Mouse (Mus musculus) fibroblast of lung, adult 2 months (primary cell): ENCODE measurements around the gene Pdhb.

Experiments
- DNase-seq: peaks from one replicate; pipeline ENCODE4 v3.0.0-alpha.2; 2011; ENCODE audit warnings: low read depth

The Pdhb gene

DNA sequence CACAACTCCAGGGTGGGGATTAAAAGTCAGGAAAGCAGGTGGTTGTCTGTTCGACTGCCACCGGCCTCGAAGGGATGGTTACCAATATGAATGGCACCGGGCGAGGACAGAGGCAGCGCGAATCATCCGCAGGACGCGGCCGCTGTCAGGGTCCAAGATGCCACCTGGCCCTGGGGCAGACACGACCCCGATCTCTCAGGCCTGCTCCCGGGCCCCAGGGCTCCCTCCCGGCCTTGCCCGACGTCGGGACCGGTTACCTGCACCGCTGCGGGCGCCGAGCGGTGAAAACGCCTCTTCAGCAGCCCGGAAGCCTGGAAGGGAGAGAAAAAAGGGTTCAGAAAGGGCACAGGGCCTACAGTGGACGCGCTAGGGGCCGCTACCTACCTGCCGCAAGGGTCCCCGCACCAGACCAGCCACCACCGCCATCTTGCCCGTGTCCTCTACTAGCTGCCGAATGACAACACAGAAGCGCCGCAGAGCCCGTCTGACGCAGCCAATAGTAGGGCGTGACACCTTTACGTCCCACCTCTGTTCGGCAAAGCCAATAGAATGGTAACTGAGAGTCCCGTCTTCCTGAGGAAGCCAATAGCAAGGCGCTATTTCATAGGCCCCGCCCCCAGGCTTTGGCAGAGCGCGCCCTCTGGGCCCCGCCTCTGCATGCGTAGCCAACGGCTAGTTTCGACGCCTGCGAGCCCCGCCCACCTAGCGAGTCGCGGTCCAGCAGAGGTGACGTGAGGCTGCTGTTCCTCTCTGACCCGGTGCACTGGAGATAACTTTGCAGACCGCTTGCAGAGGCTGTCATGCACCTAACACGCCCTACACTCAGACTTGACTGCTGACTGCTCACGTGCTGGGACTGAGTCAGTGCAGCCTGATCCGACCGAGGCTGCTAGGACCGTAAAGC is at the start of gene Pdhb:
Gene Pdhb, minus strand, starts transcription at position 519 of the 904 bp plus-strand sequence.
- peak; percentile 99 for DNase-seq

DNA sequence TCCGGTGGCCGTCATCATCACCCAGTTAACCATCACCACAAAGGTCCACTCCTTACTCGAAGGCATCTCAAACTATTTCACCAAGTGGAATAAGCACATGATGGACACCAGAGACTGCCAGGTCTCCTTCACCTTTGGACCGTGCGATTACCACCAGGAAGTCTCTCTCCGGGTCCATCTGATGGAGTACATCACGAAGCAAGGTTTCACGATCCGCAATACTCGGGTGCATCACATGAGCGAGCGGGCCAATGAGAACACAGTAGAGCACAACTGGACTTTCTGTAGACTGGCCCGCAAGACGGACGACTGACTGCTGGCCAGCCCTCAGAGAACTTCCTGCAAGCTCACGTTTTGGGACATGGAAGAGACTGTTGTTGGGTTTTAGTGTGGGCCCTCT is 49.7 kb upstream of the Pdhb start:
- no peak for DNase-seq

DNA sequence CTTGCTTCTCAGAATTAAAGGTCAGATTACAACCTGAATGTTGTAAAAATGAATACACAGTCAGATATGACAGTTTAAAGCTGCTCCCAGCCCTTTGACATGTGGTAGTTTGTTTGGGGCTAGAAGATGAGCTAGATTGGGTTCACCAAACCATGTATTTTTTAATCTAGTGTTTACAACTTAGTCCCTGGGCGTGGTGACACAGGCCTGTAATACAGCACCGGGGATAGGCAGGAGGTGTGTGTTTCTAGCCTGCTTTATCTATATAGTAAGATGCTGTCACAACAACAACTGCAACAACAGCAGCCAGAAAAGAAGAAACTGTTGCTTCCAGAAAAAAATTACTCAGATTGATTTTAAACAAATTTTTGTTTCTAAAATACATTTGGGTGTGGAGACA is 48.1 kb upstream of the Pdhb start:
- DNase-seq, result no peak

DNA sequence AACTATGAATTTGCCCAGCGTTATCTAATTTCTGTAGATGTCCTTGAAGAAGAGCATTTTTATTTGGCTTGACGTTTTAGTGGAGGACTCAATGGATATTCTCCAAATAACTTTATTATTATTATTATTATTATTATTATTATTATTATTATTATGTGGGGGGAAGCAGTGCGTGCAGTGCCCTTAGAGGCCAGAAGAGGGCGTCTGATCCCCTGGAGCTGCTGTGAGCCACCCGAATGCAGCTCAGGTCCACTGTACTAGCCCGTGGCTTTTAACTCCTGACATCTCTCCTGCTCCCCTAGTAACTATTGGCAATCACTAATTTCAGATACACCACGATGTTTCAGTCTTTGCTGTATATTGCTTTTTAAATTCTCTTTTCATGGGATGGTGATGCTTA is 47.5 kb upstream of the Pdhb start:
- no peak for DNase-seq

- no peak for DNase-seq
These were observed 47.1 kb upstream of the Pdhb start for GRCm38 (mm10) chr14:8219876-8220275.

GRCm38 (mm10) chr14:8218730-8219380 is 46.0 kb upstream of the Pdhb start:
- DNase-seq, result no peak

DNA sequence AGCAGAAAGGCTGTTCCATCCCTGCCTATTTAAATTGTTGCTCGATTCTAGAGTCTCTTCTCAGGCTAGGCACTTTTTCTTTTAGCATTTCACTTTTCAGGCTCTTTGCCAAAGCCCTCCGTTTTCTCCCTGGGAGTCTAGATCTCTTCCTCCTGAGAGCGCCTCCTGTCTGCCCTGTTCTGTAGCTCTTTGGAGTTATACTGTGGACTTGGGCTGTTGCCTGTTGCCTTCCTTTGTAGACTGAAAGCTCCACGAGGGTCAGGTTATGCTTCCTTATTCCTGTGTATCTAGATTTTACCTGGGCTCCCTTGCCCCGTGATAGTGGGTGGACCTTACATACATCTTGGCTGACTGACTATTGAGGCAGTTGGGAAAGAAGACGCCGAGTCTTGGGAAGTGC is 45.4 kb upstream of the Pdhb start:
- no peak for DNase-seq

GRCm38 (mm10) chr14:8216100-8216499 is 43.3 kb upstream of the Pdhb start:
- no peak for DNase-seq

DNA sequence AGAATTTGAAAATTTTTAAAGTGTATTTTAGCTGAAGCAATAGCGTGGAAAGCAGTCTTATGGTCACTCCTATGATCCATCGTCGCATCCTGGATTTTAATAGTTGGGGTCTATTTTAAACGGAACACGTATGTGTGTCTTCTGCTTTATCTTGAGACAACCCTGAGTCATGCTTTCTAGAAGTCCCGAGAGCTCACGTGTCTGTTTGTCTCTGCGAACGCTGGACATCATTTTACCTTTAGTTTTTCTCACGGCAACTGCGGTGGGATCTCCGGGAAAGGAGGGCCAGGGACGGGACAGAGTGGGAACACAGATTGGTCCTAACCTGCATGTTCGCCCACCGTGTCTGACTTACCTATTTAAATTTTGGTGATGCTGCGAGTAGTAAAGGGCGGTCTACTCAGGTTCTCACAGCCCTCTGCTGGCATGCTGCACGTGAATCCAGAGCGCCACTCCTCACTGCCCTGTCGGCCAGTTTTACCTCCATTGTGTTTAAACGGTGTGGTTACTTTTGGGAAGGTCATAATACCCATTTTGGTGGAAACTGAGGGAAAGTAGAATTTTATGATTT is 42.5 kb upstream of the Pdhb start:
- DNase-seq, result no peak

GRCm38 (mm10) chr14:8214299-8215207 is 41.7 kb upstream of the Pdhb start:
- DNase-seq, result no peak

- peak; percentile 92 for DNase-seq
These were observed 41.0 kb upstream of the Pdhb start, which contains the start of gene Kctd6 for GRCm38 (mm10) chr14:8213803-8214224. Kctd6 (plus strand) TSS chr14:8214140.

DNA sequence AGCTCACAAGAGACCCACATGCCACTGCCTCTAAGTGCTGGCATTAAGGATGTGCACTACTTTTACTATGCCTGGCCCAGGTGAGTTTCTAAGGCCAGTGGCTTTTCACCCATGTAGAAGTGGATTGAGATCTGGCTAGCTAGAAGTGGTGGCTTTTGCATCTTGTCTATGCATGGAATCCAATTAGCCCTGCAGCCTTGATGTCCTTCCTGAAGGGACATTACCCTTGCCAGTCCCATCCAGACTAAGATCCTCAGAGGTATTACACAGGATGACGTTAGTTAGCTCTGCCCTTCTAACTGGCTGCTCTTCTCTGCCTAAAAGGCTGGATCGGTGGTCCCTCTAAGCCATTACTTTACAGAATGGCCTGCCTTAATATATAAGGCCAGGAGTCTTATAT is 40.2 kb upstream of the Pdhb start:
- no peak for DNase-seq

DNA sequence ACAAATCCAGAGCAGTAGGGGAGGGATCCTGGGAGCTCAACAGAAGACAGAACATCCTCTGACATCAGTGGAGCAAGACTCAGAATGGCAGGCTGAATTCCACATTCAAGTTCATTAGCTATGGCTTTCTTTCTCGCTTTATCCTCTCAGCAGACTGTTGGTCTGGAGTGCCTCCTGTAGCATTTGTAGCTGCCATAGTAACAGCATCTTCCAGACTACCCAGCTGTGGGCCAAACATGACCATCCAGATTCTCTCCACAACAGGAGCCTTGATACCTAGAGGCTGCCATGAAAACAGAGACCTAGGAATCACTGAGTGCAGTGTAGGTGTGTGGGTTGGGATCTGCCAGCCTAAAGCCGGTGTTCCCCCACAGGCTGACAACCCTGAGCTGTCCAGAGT is 37.1 kb upstream of the Pdhb start:
- no peak for DNase-seq

DNA sequence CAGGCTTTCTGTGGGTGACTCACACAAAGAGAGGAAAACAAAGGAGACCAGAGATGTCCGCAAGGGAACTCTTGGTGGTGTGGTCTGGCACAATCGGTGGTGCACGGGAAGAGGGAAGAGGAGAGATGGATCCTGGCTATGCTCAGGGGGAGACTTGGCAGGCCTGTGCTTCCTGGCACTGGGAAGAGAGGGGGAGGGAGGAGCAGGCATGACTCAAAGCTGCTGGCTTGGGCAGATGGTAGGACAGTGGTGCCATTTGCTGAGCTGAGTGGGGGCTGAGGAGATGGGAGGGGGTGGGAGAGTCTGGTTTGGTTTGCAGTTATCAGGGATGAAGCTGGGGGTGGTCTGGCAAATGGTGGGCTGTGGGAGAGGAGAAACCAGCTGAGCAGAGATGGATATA is 36.1 kb upstream of the Pdhb start:
- DNase-seq, result no peak

DNA sequence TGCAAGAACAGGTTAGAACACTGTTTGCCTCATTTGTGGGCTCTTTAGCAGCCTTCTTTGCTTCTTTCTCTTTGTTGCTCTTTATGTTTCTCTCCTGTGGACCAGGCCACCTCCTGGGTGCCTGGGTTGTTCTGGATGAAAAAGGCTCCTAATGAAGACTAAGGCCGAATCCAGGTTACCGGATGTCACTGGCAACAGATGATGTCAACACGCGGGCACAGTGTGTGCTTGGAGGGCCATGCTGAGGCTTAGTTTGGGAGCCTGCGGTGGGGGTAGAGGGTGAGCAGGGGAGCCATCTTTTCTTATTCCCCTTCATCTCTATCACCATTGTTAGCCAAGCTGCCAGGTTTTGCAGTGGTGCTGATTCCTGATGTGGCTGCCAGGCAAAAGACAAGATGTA is 34.7 kb upstream of the Pdhb start:
- no peak for DNase-seq

DNA sequence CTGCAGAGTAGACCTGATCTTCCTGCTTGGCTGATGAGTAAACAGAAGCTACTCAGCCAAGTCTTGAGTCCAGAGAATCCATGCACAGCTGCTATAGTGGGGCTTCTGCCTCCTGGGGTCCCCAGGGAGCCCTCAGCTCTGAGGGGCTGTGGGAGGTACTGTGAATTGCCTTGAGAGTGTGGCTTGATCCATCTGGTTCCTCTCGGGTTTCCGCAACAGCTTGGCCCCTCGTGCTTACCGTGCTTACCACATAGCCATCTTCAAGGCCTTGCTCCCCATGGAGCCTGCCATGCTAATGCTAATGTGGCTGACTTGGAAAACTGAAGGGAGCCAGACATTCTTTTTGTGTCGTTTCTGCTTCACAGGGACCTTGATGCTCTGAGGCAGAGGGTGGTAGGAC is 34.3 kb upstream of the Pdhb start:
- no peak for DNase-seq

- no peak for DNase-seq
These were observed 33.5 kb upstream of the Pdhb start for GRCm38 (mm10) chr14:8206179-8206910.

DNA sequence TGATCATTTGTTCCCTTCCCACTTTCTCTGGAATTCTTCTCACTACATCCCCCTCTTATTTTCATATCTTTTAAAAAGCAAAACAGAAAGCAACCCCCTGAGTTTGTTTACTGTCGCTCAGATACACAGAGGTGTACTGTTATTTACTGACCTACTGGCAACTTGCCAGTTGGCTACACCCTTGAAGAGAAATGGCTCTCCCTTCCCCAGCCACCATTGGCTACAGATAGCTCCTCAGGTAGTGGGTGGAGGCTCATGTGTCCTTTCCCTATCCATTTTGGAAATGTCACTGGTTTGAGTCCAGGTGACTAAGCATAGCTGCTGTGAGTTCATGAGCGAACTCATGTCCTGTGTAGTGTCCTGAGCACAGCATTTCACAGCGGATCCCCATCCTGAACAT is 28.9 kb upstream of the Pdhb start:
- no peak for DNase-seq

- no peak for DNase-seq
These were observed 27.9 kb upstream of the Pdhb start for GRCm38 (mm10) chr14:8200769-8201168.

GRCm38 (mm10) chr14:8192727-8193126 is 19.9 kb upstream of the Pdhb start:
- no peak for DNase-seq

- DNase-seq, result no peak
These were observed 18.6 kb upstream of the Pdhb start for GRCm38 (mm10) chr14:8191331-8191965.
